Mouse (Mus musculus): ENCODE data around the gene Auts2.
A peak's percentile ranks its signal among the peaks of the same experiment; 100 is the strongest.

Gene Auts2

GRCm38 (mm10) chr5:131873116-131873515 lies 670.0 kb downstream of the Auts2 start:
- DNase-seq, result no peak

GRCm38 (mm10) chr5:131869711-131870499 lies 673.2 kb downstream of the Auts2 start:
- DNase-seq, result no peak

- DNase-seq, result no peak
These were observed 677.9 kb downstream of the Auts2 start for GRCm38 (mm10) chr5:131865200-131865599.

- no peak for DNase-seq
These were observed 685.2 kb downstream of the Auts2 start for GRCm38 (mm10) chr5:131857976-131858375.

- DNase-seq, result peak; percentile 6
These were observed 687.8 kb downstream of the Auts2 start for GRCm38 (mm10) chr5:131855358-131855757.

- no peak for DNase-seq
These were observed 691.3 kb downstream of the Auts2 start for GRCm38 (mm10) chr5:131851597-131852453.

GRCm38 (mm10) chr5:131850632-131851335 lies 692.4 kb downstream of the Auts2 start:
- DNase-seq, result peak; percentile 20

- DNase-seq, result no peak
These were observed 693.5 kb downstream of the Auts2 start for GRCm38 (mm10) chr5:131849644-131850043.

DNA sequence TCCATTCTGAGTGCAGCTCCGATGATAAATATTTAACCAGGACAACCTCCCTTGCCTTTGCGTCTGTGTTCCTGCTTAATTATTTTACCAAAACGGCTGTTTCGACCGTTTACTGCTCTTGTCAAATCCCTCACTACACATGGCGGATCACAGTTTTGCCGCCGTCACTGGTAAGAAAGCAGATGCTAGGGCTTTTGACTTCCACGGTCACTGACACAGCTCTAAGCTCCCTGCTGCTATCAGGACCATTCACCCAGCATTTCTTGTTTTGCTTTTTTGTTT lies 698.7 kb downstream of the Auts2 start:
- peak; percentile 45 for DNase-seq

DNA sequence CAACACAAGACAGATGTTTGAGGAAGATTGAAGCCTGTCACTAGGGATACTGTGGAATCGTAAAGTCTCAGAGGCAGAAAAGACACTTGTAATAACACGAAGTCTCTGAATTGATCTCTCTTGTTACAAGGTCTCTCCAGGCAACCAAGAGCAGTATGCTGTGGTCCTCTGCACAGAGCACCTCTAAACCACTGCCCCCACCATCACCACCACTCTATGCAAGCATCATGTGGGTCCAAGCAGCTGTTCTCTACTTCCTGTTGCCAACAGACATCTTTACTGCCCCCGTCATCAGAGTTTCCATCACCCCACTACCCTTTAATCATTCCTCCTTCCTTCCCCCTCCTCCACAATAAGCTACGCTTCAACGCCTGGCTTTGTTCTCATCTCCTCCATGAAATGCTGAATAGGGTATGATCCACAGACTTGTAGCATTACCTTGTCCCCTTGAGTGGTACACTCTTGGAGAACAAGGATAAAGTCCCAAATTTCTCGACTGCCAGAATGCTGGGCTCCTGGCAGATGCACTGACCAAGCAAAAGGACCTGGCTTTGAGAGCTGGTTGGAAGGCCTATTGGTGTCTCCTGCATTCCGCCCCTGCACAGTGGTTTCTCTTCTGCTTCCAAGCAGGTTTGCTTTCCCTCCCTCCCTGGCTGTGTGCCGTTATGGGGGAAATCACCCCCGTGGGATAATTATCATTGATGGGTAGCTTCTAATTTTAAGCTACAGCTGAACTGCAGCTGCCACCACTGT lies 699.2 kb downstream of the Auts2 start:
- DNase-seq, result no peak

DNA sequence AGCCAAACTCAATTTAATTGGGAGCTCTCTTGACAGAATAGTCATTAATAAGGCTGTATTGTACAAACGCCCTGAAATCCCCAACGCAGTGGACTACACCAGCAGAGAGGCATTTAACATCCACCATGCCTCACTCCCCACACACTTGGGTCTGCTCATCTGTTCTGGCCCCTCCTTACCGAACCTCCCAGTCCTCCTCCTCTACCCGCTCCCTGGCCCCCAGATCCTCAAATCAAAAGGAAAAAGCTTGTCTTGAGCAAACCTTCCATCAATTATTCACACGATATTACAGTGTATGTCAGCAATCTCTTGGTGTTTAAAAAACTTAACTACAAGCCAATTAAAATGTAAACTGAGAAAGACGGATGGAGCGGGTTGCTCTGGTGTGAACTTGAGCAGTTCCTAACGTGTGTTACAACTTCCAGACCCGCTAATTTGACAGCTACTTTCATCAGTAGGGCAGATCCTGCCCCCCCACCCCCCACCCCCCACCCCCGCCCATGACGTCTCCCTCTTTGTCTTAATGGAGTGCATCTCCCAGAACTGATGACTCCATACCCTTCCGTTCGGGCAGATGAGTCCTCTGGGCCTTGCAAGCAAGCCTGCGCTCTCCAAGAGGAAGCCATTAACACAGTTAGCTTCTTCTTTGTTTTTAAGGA lies 703.4 kb downstream of the Auts2 start:
- peak; percentile 12 for DNase-seq

DNA sequence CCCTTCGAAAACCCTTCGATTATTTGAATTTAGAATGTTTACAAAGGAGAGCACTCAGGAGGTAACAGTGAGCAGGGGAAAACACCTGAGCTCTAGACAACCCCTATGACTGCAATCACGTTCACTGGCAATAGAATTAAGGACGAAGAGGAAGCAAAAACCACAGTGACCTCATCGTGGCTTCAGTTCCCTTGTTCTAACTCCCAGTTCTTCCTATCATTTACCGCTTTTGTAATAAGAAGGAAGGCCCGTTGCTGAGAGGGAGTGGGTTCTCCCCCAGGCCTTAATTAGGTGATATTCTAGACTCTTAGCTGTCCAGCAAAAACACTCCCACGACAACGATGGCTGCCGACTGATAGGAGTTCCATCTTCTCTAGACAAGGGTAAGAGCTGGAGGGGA lies 704.1 kb downstream of the Auts2 start:
- DNase-seq, result no peak

DNA sequence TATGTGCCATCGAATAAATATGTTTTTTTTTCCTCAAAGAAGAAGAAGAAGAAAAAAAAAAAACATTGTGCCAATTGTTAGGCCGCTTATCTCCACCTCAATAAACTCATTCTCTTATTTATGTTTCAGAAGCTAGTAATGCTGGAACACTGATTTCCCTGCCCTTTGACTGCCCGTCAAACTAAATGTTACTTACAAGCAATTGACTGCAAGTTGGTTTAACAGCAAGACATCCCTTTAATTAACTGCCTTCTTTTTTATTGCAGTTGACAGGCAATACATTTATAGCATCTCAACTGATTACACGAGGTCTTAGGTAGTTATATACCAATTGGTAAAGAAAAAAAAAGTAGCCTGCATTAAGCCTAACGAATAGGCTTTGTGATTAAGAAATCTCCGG lies 705.1 kb downstream of the Auts2 start:
- no peak for DNase-seq

DNA sequence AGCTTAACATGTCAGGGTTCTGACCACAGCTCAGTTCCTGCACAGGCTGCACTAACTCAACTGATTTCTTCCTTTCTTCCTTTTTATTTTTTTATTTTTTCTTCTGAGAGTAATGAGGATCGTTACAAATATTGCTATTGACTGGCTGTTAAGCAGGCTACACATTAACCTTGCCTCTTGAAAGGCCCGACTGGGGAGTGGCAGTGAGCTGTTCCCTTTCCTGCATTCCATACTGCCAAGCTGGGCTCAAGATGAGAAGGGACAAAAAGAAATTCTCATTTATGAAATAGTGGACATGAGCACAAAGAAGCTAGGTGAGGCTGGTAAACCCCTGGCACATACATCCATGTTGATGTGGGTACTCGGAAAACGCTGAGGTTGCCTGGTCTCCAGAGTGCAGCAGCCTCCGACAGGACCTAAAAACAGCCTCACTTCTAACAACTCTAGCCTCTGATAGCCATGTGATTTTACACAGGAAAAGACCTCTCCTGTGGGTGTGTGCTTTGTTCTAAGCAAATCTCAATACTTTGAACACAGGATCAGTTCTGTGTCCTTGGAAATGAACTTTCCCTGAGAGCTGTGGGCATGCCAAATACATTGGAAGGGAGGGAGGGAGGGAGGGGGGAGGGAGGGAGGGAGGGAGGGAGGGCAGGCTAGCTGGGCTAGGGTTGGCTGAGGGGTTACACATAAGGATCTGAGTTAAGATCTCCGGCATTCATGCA lies 707.0 kb downstream of the Auts2 start:
- DNase-seq, result no peak

- no peak for DNase-seq
These were observed 710.0 kb downstream of the Auts2 start for GRCm38 (mm10) chr5:131832891-131833876.

DNA sequence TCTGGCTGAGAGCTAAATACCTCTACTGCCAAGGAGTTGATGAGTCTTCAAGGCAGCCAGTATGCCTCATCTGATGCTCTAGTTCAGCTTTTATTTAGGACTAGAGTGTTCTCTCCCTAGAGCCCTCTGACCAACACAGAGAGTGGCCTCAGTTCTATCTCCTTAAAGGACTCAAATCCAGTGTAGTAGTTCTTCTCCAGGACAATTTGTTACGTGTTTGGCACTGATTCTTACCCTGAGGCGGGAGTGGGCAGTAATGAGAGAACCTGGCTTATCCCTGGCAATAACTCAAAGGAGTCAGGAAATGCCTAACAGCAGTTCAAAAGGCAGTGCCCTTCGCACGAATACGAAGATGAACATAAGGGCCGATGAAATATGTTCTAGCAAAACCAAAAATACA lies 713.0 kb downstream of the Auts2 start:
- DNase-seq, result no peak

DNA sequence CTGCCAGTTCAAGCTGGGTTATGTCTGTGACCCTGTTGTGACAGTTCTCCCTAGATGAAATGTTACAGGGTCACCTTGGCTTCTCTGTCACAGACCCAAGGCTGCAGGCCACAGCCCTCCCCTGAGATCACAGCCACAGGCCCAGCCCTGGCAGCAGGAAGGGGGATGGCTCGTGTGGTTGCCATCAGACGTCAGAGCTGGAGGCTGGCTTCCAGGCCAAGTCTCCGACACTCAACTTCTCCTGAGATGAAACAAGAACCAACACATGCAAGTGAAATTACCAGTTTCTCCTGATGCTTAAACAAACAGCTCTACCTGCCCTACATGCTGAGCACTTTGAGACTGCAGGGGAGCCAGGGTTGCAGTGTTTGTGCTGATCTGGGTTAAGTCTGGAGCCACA lies 713.9 kb downstream of the Auts2 start:
- DNase-seq, result no peak

DNA sequence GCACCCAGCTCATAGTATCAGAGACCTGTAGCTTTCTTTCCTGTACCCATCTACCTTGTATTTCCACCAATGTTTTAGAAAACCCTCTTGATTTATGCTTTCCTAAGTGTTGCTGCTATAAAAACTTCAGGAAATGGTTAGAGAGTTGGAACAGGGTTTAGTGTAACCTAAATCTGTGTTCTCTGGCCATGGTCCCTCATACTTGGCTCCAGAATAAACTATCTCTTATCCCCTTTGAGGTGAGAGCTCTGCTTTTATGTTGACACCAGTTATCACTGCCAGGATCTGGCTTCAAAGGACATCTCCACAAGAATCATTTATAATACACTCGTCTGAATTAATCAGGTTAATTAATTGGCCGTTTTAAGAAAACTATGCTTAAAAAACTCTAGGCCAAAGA lies 714.5 kb downstream of the Auts2 start:
- no peak for DNase-seq

GRCm38 (mm10) chr5:131826362-131827261 lies 716.5 kb downstream of the Auts2 start:
- no peak for DNase-seq

Data from kidney, adult 9 months (tissue).